Mouse (Mus musculus): ENCODE data around the gene Vps26a. TPM values are rescaled to one million over a fixed set of nuclear protein-coding genes. Genes with fewer than 3 reads are reported as not detected.

The Vps26a gene
- 95.9 TPM for polyA plus RNA-seq (2017; shearing (Covaris generic))

GRCm38 (mm10) chr10:62486618-62487415 lies at the start of gene Vps26a:
Vps26a (minus strand) TSS chr10:62486805.

GRCm38 (mm10) chr10:62527351-62527750 lies 40.7 kb upstream of the Vps26a start, which contains the start of gene Srgn:
Srgn (minus strand) TSS chr10:62527451.

GRCm38 (mm10) chr10:62449364-62450279 lies 37.0 kb downstream of the Vps26a start, which contains the start of the genes 4930507D05Rik and Supv3l1:
4930507D05Rik (plus strand) TSS chr10:62449489.
Supv3l1 (minus strand) TSS chr10:62449738.

GRCm38 (mm10) chr10:62422255-62422654 lies 64.3 kb downstream of the Vps26a start, which contains the start of gene Hkdc1:
Hkdc1 (minus strand) TSS chr10:62422491.

Other genes starting within 250 kb of the Vps26a start
- gene Tacr2, start 234.4 kb downstream of the Vps26a start, polyA plus RNA-seq (2017; shearing (Covaris generic)): not detected
- gene Hk1, start 106.9 kb downstream of the Vps26a start, polyA plus RNA-seq (2017; shearing (Covaris generic)): 192 TPM
- gene Hkdc1, start 64.3 kb downstream of the Vps26a start, polyA plus RNA-seq (2017; shearing (Covaris generic)): not detected
- not detected for gene 4930507D05Rik, start 37.3 kb downstream of the Vps26a start, polyA plus RNA-seq (2017; shearing (Covaris generic))
- 26.3 TPM for gene Supv3l1, start 37.1 kb downstream of the Vps26a start, polyA plus RNA-seq (2017; shearing (Covaris generic))
- 1,256 TPM for gene Srgn, start 40.6 kb upstream of the Vps26a start, polyA plus RNA-seq (2017; shearing (Covaris generic))
- gene Kif1bp, start 91.7 kb upstream of the Vps26a start, polyA plus RNA-seq (2017; shearing (Covaris generic)): 8.0 TPM
- 56.4 TPM for gene Ddx21, start 115.5 kb upstream of the Vps26a start, polyA plus RNA-seq (2017; shearing (Covaris generic))
- 164 TPM for gene Ddx50, start 164.4 kb upstream of the Vps26a start, polyA plus RNA-seq (2017; shearing (Covaris generic))
- gene Stox1, start 239.3 kb upstream of the Vps26a start, polyA plus RNA-seq (2017; shearing (Covaris generic)): 2.2 TPM

All from inflammation-experienced regulatory T-cells, adult 16 weeks (primary cell).